Mouse (Mus musculus) CH12F3 (cell line): ENCODE data around the gene Smox.
"Not testable (repeated sequence)": the region's sequence is repeated elsewhere in the genome, so short reads cannot be mapped to it uniquely, and the experiment has no call there.

Experiments used
- in situ Hi-C: fragments of 300-500 bp; cut with MboI; formaldehyde crosslinking; loops from 2 replicates; pipeline ENCODE4 v1.14.3; 2020; ENCODE audit warnings: low sequenced_read_pairs

Smox gene

DNA sequence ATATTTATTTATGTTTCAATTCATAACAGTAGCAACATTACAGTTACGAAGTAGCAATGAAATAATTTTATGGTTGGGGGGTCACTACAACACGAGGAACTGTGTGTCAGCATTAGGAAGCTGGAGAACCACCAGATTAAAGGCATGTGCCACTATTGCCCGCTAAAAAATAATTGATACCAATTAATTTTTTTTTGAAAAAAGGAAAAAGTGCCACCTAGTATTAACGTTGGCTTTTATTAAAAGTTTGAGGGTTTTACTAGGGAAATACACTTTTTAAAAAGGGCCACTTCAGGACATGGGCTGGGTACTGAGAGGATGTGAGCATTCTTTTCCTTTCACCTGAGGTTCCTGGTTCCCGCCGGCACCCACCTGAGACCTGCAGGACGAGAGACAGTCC, at the start of gene Smox:
Gene Smox (plus strand): TSS at position 301 of the 400 bp plus-strand sequence.
- in situ Hi-C loops, result no loop called here

DNA sequence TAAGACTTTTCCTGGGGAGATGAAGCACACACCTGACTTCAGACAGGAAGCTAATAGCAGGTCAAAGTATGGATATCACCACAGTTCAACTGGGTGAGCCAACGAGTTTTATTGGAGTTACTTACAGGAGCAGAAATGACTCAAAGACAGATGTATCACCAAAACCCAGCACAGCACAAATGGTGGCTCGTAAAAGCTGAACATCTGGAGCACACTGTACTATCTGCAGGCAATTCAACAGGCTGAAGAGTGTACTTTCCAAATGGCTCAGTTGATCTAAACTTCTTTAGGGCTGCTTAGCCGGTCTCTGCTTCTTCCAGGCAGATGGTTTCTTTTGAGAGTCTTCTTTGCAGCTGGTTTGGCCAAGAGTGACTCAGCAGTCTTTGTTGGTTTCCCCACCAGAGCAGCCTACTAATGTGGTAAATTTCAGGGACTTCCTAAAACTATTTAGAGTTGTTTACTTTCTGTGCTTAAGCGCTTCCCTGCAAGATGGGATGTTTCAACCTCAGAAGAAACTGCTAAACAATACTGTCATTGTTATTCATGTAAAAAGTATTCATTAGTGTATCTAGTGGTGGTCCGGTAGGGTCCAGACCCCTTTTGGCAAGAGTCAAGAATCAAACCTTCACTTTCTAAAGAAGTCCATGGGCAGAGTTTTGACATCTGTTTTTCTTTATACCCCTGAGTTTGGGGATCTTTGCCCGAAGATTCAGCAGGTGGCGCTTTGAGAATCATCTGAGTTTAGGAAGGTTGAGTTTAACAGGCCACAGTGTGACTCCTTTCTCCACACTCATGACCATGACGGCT, 48.0 kb upstream of the Smox start:
- in situ Hi-C loops, result no loop called here

DNA sequence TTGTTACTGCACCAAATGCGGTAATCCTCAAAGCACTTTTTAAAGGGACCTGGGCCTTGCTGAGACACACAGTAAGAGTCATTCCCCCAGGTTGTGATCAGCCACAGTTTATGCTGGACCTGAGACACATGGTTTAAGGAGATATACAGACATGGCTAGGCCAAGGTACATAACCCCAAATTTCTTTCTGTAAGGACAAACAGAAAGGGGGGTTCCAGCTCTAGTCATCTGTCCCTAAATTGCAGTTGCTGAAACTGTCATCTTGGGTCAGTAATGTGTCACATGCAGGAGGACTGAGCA, 47.5 kb upstream of the Smox start:
- in situ Hi-C loops, result no loop called here

GRCm38 (mm10) chr2:131446416-131446982, 44.8 kb upstream of the Smox start:
- in situ Hi-C loops, result no loop called here

DNA sequence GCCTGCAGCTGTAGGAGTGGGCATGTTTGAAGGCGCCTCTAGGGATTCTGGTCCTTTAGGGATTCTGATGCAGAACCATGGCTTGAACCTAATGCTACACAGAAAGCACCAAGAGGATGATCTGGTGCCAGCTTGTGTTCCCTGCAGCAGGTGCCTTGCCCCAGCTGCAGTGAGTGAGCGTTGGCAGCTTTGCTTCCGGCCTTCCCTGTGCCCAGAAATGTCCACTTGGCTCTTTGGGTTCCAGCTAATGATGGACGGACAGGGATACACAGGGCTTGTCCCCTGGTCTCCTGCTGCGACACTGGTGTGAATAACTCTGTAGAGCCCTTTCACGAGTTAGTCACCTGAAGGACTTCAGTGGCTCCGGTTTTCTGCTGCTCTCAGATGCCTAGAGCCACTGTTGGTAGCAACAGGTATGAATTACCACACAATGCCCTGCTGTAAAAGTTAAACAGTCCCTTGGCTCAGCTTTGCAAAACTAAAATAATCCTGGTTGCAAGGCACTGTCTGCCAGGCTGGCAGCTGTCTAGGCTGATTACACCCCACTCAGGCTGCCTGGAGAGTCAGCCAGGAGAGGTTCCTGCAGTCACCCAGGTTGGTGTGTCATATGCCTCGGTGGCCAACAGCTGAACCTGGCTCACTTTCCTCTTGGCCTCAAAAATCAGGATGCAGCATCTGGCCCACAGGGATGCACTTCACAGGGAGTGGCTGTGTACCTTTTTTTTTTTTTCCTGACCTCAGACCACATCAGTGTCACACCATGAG, 43.5 kb upstream of the Smox start:
- in situ Hi-C loops, result no loop called here

- in situ Hi-C loops, result no loop called here
These were observed 42.9 kb upstream of the Smox start for GRCm38 (mm10) chr2:131448353-131448752.

DNA sequence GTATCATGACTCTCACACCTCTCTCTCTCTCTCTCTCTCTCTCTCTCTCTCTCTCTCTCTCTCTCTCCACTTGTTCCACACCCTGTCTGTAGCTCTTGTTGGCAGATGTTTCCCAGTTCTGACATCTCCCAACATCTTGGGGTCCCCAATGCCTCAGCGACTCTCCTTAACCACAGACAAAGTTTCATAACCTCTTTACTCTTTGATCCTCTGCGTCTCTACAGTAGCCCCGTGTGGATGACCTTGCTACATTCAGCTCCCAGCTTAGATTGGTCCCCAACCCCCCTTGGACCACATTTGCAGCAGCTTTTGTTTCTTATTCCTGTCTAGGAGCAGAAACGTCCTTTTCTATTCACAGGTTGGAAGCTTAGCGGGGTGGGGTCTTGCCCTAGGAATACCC, 41.6 kb upstream of the Smox start:
- in situ Hi-C loops, result no loop called here

- in situ Hi-C loops, result no loop called here
These were observed 40.8 kb upstream of the Smox start for GRCm38 (mm10) chr2:131450491-131450890.

DNA sequence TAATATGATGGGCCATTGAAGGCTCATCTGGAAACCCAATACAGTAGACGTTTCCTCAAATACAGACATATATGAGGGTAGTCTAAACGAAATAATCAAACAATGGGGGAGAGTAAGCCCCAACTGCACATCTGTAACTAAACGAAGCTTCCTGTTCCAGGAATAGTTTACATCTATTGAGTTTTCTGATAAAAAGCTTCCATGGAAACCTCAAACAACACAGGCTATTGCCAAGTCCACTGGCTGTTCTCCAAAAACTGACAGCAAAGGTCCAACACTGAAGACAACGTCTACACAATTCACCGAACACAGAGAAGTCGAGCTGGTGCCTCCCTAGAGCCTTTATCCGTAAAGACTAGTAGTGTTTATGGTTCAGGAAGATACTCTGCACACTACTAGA, 33.6 kb upstream of the Smox start:
- in situ Hi-C loops, result no loop called here

DNA sequence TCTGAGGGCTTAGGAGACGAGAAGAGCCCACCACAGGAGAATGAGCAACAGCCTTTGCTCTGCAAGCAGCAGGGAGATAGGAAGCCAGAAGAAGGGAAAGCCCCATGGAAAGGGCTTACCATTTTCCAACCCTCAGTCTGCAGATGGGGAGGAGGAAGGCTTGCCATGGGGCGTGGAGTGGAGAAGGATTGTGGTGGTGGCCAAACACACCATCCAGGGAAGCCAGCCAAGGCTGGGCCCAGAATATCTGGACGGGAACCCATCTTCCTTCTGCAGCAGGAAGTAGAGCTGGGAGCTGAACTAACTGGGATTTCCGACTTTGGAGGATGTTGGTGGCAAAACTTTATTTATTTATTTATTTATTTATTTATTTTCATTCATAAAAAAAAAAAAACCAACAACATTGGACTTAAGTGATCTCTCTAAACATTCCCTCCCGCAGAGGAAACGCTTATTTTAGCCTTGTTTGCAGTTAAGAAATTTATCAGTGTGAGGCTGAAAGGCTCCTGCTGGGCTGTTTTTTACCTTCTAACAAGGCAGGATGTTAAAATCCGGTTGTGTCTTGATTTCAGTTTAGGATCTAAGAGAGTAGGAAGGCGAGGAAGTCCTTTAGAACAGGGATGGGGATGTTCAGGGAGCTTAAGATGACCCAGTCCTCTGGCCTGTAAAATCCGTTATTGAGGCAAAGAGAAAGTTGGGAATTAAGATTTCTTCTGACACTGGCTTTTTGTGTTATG, 30.2 kb upstream of the Smox start:
- in situ Hi-C loops, result no loop called here

GRCm38 (mm10) chr2:131462991-131463390, 28.3 kb upstream of the Smox start:
- in situ Hi-C loops, result no loop called here

GRCm38 (mm10) chr2:131464147-131464546, 27.1 kb upstream of the Smox start:
- in situ Hi-C loops, result no loop called here

DNA sequence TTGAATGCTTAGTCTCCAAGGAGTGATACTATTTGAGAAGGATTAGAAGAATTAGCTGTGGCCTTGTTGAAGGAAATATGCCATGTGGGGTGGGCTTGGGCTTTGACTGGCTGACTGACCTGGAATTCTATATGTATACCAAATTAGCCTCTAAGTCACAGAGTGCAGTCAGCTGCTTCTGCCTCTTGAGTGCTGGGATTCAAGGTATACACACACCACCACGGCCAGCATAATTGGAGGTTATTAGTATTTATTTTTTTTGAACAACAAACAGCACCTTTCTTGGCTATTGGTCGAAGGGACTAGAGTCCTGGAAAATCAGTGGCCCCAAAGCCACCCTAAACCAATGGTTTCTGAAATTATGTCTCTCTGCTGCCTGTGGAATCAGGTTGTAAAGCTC, 24.6 kb upstream of the Smox start:
- in situ Hi-C loops, result no loop called here

DNA sequence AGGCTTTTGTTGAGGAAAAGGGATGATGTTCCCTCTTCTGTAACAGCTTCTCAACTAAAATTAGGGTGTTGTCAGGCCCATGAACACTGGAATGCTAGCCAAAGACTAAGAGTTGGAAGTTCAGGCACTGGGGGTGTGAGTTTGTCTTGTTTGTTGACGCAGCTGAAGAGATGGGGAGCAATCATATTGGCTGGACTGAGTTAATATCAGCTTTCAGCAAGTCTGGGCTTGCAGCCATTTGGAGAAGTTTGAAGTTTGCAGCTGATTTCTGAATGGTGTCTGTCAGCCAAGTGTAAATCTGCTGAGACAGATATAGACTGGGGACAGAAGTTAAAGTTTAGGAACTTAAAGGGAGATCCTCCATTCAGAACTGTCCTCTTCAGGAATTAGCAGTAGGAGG, 21.4 kb upstream of the Smox start:
- in situ Hi-C loops, result no loop called here

- in situ Hi-C loops, result no loop called here
These were observed 17.5 kb upstream of the Smox start for GRCm38 (mm10) chr2:131473749-131474148.

DNA sequence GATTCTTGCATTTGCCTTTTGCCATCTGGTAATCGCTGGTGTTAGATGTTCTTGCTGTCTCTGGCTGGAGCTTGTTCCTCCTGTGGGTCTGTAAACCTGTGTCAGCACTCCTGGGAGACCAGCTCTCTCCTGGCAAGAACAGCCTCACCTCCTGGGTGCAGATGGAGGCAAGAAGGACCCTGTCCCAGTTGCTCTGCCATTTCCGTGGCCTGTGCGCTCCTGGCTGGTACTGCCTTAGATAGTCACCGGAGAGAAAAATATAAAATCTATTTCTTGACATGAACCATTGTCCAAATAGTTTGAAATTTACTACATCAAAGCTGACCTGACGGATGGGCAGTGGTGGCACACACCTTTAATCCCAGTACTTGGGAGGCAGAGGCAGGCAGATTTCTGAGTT, 14.2 kb upstream of the Smox start:
- in situ Hi-C loops, result not testable (repeated sequence)

DNA sequence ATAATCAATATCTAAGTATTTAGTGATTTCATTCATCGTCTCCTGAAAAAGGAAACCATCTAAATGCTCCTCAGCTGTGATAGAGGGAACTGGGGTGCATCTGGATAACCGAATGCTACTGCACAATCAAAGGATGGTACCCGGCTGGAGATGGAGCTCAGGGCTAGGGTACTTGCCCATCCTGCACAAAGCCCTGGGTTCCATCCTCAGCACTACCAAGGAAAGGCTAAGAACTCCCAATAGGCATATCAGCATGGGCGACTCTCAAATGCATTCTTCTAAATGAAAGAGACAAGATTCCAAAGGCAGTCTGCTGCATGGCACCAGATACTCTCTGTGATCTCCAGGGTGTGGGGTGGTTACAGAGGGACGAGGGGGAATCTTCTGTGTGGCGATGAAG, 13.4 kb upstream of the Smox start:
- in situ Hi-C loops, result no loop called here

GRCm38 (mm10) chr2:131478349-131478748, 12.9 kb upstream of the Smox start:
- in situ Hi-C loops, result no loop called here

DNA sequence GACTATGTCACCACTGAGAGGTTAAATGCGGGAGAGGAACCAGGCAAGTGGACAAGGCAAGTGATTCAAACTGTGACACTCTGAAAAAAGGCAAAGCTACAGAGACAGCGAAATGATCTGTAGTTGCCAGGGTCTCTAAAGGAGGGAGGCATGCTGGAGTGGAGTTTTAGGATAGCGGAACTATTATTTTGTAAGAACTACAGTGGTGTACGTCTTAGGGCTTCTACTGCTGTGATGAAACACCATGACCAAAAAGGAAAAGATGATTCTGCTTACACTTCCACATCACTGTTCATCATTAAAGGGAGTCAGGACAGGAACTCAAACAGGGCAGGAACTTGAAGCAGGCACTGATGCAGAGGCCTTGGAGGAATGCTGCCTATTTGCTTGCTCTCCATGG, 12.4 kb upstream of the Smox start:
- in situ Hi-C loops, result no loop called here

- in situ Hi-C loops, result no loop called here
These were observed 9.6 kb upstream of the Smox start for GRCm38 (mm10) chr2:131481733-131482132.

- in situ Hi-C loops, result no loop called here
These were observed 8.8 kb upstream of the Smox start for GRCm38 (mm10) chr2:131482478-131482877.

GRCm38 (mm10) chr2:131483562-131483961, 7.7 kb upstream of the Smox start:
- in situ Hi-C loops, result no loop called here
